Mouse (Mus musculus): ENCODE measurements around the gene Tuba1c.

Tuba1c gene

DNA sequence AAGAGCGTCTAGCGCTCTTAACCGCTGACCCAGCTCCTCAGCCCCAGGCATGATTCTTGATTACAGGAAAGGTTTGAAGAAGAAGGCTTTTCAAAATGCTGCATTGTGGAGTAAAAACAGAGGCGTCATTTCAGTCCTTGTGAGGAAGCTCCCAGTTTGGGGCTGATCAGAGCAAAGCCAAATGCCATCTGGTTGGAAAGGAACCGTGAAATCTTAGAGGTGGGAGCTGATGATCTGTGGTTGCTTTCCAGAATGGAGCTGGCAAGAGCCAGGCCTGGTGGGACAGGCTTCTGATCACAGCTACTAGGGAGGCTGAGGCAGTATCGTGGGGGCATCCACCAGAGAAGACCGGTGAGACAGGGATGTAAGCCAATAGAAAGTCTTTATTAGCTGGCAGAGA lies 32.9 kb upstream of the Tuba1c start:
- no peak for DNase-seq (ENCODE audit: low spot score in 2 of 2)

DNA sequence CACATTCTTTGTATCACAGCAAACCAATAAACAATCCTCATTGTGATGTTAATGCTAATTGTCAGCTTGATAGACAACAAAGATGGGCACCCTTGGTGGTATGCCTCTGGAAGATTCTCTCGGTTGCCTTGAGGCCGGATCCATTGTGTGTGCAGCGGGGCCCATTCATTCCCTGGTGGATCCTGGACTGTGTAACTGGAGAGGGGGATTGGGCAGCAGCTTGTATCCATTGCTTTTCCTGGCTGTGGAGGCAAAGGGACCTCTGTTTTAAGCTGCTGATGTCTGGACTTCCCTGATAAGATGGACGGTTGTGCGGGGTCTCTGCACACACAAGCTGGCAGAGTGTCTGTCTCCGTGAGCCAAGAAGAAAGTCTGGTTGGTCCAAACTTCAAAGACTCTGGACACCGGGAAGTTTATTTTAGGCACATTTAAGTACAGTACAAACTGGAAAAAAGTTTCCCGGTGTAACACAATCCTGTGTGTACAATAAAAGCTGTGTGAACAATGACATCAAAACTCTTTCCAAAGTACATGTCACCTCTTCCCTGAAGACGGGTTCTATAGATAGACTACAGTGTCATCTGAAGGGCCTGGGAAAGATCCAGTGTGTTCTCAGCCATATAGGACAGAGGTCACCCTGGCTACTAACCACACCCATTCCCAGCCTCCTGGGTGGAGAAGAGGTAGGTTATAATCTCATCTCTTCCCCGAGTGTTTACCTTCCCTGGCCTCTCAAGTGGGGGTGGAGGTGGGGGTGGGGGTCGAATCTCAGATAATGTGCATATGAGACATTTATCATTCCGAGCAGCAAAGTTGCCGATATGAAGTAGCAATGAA lies 31.5 kb upstream of the Tuba1c start:
- no peak for DNase-seq (ENCODE audit: low spot score in 2 of 2)

DNA sequence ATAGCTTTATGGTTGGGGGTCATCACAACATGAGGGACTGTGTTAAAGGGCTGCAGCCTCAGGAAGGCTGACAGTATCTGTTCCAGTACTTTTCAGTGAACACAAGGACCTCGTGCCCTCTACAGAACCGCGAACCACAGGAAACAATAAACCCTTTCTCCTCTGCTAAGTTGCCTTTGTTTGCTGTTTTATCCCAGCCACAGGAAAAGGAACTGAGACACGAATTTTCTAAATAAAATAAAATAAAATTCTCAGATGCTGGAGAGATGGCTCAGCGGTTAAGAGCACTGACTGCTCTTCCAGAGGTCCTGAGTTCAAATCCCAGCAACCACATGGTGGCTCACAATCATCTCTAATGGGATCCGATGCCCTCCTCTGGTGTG lies 30.9 kb upstream of the Tuba1c start:
- DNase-seq (ENCODE audit: low spot score in 2 of 2), result no peak

DNA sequence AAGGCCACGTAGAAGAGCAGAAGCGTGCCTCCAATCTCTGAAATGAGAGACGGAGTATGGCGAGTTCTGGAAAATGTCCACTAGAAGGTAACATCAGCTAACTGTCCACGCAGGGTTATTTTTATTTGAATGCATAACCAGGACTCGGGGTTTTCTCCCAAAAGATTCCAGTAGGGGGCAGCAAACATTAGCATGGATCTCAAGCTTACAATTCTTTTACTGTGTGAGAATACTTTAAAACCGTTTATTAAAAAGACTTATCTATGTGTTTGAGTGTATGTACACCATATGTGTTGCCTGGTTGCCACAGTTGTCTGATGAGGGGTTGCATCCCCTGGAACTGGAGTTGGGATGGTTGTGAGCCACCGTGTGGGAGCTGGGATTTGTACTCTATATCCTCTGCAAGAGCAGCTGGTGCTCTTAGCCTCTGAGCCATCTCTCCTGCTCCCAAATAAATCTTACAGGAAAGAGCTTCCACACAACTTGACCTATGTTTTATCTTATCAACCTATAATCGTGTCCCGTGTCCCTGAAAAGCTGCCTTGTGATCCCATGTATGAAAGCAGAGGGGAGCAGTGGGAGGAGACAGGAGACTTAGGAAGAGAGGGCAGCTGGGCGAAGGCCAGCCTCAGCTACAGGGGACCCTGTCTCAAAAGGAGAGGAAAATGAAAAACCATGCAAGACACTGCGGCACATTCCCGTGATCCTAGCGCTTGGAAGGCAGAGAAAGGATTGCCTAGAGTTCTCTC lies 29.0 kb upstream of the Tuba1c start:
- peak; percentile 75 to 79 for DNase-seq (ENCODE audit: low spot score in 2 of 2)

DNA sequence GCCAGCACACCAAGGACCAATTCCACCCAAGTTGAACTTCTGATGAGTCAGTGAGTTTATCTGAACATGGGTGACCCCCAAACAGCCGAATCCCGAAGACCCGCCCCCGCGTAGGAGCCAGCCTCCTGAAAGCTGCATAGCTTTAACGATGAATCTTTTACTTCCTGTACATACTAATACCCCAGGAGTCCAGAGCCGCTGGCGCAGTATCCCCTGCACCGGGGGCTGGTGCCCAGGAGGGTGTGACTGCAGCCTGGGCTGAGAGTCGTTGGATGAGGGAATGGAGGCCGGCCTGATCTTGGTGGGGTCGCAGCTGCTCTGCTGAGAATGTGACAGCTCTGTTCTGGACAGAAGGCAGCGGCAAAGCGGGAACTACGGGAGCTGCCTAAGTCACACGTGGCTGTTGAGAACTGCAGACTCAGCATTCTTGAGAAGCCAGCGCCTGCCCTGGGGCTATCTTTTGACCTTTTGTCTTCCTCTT lies 28.2 kb upstream of the Tuba1c start:
- DNase-seq (ENCODE audit: low spot score in 2 of 2), result no peak

DNA sequence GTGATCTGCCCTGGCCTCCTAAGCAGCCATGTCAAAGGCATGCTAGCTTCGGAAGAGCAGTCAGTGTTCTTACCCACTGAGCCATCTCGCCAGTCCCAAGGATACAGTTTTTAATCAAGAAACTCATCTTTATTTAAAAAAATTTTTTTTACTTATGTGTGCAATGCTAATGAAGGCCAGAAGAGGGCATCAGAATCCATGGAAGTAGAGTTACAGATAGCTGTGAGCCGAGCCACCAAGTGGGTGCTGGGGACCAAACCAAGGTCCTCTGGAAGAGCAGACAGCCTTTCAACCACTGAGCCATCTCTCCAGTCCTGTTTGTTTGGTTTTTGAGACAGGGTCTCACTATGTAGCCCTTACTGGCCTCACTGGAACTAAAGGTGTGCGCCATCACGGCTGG lies 26.1 kb upstream of the Tuba1c start:
- no peak for DNase-seq (ENCODE audit: low spot score in 2 of 2)

DNA sequence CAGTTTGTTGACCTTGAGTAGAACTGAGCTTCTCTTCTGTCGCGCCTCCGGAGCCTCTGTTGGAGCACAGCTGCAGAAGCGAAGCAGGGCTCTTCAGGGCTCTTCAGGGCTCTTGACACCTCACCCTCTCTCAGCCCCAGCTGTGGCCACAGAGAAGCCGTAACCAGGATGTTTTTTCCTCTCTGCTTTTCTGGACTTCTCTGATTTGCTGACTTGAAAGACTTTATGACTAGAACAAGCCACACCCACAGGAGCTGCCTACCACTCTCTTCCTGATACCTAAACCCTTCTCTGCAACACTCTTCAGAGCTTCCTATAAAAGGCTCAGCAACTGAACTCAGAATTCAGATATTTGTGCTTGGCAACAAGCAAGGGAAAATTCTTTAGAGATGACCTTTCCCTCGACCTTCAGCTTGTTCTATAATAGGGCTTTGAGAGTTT lies 20.9 kb upstream of the Tuba1c start:
- DNase-seq (ENCODE audit: low spot score in 2 of 2), result no peak

DNA sequence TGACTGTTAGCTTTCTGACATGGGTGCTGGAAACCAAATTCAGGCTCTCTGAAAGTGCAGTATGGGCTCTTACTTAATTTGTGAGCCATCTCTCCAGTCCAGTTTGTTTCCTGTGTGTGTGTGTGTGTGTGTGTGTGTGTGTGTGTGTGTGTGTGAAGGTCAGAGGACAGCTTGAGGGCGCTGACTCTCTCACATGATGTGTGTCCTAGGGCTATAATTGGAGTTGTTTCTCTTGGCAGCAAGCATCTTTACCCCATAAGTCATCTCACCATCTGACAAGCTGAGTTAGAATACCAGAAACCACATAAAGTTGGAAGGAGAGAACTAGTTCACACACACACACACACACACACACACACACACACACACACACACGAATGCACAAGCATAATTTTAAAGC lies 18.8 kb upstream of the Tuba1c start:
- DNase-seq (ENCODE audit: low spot score in 2 of 2), result no peak

DNA sequence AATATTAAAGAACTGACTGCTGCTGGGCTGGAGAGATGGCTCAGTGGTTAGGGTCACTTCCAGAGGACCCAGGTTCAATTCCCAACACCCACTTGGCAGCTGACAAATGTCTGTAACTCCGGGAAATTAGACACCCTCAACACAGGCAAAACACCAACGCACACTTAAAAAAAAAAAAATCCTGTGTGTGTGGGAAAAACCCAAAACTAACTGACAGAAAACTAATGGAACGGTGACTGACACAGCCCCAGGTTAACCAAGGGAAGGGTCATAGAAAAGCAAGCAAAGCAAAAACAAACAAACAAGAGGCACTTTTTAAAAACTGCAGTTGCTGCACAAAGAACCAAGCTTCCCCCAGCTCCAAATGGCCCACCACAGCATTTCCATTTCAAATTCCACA lies 17.7 kb upstream of the Tuba1c start:
- no peak for DNase-seq (ENCODE audit: low spot score in 2 of 2)

DNA sequence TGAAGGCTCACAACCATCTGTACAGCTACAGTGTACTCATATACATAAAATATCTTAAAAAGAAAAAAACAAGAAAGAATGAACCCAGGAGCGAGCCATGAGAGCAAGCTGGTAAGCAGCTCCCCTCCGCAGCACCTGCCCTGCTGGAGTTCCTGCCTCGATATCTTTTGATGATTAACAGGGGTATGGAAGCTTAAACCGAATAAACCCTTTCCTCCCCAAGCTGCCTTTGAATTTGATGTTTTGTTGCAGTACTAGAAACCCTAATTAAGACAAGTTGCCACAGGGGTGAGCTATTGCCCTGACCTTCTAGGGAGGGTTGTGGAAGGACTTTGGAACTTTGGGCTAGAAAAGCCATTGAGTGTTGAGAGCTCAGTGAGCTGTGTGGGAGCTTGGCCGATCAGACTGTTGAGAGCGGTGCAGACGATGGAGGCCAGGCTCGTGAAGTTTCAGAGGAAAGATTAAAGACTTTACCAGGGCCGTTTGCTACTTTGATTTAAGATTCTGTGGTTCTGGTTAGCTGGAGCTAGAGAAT lies 15.1 kb upstream of the Tuba1c start:
- DNase-seq (ENCODE audit: low spot score in 2 of 2), result no peak

DNA sequence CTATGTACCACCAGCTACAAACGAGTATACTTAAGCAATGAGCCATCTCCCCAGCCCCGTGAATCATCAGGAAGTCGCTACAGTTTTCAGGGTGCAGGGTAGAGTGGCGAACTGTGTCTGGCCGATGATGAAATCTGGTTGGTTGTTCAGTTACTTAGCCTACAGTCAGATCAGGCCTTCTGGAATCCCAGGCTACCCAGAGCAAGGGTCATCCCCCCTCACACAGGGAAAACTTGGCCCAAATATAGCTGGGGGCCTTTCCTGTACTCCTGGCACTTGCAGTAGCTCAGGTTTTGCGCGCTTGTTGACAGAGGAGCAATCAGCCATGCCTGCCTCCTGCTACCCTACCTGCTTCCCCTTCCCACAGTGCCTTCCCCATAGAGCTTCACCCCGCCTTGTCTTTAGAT lies 12.3 kb upstream of the Tuba1c start:
- no peak for DNase-seq (ENCODE audit: low spot score in 2 of 2)

DNA sequence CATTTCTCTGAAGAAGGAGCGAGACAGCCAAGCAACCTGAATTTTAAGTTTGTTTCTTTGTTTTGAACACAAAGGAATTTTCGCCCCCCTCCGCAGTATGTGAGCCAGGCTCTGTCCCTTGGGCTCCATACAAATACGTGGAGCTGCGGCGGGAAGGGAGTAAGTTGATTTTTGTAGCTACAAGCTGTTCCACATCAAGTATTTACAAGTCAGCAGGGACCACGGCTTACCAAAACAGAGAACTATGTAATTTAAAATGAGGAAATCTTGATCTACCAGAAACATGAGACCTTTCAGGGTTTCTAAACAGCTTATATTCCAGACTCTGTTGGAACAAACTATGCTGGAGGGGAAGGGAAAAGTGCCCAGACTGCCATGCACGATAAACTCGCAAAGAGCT lies 11.7 kb upstream of the Tuba1c start:
- DNase-seq (ENCODE audit: low spot score in 2 of 2), result no peak

DNA sequence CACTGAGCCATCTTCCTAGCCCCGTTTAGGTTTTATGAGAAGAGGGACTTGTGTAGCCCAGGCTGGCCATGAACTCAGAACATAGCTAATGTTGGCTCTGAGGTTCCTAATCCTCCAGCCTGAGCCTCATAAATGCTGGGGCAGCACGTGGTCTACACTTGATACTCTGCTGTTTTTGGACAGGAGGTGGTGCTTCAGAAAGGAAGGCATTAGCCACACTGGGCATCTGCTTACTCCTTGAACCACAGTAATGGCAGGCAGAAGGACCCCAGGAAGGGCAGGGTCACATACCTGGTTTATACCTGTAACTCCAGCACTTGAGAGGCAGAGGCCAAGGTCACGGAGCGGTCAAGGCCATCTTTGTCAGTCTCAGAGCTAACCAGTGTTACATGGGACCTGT lies 11.1 kb upstream of the Tuba1c start:
- DNase-seq (ENCODE audit: low spot score in 2 of 2), result no peak

DNA sequence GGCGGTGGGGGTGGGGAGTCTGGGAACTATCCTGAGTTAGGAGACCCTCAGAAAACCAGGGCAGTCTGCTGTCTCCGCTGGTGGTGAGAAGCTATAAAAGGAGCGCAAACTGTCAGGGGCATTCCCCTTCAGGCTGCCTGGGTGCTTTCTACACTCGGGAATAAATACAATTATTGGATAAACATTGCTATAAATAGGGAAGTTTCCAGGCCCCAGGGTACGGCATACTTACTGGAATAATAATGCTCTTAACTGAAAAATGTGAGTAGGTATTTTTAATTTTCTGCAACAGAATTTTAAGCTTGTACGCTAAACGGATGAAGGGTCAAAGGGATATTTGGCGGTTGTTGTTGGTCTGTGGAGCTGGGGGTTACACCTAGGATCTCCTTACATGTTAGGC lies 10.3 kb upstream of the Tuba1c start:
- DNase-seq (ENCODE audit: low spot score in 2 of 2), result no peak

DNA sequence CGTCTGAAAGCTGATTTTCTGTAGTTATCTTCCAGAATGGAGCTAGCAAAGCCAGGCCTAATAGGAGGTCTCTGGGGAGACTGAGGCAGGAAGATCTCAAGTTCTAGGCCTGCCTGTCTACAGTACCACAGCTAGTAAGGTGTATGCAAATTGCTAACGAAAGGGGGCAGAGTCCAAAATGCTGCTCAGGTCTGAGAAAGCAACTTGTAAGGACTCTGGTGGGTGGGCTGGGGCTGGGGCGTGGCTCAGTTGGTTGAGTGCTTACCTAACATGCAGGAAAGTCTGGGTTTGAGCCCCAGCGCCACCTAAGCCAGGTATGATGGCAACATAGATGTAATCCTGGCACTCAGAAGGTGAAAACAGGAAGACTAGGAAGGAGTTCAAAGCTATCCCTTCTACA lies 9.5 kb upstream of the Tuba1c start:
- no peak for DNase-seq (ENCODE audit: low spot score in 2 of 2)

DNA sequence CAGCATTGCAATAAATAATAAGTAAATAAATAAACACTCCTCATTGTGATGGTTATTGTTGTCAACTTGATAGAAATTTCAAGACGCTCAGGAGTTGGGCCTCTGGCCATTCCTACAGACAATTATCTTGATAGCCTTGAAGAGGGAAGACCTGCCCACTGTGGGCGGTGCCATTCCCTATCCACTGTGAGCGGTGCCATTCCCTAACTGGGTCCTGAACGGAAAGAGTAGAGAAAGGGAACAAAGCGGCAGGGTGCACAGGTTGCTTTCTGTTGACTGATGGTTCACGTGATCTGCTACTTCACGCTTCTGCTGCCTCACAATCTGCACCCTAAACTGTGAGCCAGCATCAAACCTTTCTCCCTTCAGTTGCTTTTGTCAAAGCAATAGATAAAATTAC lies 8.4 kb upstream of the Tuba1c start:
- no peak for DNase-seq (ENCODE audit: low spot score in 2 of 2)

DNA sequence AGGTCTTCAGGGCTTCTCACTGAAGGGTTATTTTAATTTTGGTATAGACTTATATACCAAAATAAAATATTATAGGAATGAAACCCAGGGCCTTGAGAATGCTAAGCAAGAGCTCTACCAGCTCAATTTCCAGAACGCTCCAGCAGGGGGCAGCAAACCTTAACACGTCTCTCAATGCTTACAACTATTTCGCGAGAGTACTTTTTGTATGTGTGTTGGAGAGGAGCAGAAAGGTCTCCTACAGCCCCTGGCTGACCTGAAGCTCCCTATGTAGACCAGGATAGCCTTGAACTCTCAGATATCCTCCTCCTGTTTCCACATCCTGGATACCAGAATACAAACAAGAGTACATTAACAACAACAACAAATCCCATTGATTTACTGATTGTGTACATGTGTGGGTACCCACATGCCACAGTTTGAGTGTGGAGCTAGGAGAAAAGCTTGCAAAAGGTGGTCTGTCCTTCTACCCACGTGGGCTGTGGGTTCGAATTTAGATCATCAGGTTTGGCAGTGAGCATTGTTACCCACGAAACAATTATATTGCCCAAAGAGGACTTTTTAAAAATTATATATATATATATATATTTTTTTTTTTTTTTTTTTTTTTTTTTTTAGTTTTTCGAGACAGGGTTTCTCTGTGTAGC lies 4.9 kb upstream of the Tuba1c start:
- DNase-seq (ENCODE audit: low spot score in 2 of 2), result peak; percentile 85 to 89

DNA sequence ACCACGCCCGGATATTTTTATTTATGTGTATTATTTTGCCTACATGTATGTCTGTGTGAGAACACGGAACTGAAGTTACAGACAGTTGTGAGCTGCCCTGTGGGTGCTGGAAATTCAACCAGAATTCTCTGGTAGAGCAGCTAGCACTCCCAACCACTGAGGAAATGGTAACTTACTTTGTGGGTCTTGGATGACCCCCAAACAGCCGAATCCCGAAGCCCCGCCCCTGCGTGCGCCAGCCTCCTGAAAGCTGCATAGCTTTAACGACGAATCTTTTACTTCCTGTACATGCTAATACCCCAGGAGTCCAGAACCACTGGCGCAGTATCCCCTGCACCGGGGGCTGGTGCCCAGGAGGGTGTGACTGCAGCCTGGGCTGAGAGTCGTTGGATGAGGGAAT lies 4.3 kb upstream of the Tuba1c start:
- DNase-seq (ENCODE audit: low spot score in 2 of 2), result no peak

DNA sequence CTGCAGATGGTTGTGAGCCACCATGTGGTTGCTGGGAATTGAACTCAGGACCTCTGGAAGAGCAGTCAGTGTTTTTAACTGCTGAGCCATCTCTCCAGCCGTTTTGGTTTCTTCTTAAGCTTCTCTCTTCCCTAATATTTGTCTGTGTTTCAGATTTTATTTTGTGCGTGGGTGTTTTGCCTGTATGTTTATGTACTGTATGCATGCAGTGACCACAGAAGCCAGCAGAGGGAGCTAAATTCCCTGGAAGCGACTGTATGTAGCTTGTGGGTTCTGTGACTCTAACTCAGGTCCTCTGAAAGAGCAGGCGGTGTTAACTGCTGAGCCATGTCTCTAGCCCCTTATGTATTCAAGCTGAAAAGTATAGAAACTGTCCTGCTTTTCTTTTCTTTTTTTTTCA lies 3.4 kb upstream of the Tuba1c start:
- no peak for DNase-seq (ENCODE audit: low spot score in 2 of 2)

DNA sequence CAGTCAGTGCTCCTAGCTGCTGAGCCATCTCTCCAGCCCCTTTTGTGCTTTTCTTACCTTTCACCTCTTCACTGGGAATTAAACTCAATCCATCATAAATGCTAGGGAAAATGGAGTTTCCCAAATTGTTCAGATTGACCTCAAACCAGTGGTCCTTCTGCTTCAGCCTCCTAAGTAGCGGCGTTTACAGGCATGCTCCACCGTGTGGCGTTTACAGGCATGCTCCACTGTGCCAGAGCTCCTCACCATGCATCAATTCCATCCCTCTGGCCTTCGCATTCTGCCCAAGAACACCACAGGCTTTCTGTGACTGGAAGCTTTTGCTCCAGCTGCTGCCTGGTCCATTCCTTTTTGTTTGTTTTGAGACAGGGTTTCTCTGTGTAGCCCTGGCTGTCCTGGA lies 2.6 kb upstream of the Tuba1c start:
- no peak for DNase-seq (ENCODE audit: low spot score in 2 of 2)

DNA sequence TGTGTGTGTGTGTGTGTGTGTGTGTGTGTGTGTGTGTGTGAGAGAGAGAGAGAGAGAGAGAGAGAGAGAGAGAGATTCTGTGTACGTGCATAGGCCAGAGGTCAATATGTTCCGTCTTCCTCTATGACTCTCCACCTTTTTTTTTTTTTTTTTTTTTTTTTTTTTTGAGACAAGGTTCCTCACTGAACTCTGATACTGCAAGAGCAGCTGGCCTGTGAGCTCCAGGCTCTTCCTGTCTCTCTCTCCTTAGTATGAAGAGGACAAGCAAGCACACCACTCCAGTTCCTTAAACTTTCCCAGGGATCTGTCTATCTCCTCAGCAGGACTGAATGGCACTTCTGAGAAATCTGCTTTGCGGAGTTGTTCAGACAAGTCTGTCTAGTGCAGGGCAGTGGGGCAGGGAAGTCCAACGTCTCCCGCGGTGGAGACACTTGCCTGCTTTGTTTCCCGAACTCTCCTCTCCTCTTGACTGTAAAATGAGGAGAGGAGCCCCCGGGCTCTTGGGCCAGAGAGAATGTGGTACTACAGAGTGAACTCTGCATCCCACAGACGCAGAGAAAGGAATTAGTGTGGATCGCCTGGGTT lies 725 bp upstream of the Tuba1c start:
- DNase-seq (ENCODE audit: low spot score in 2 of 2), result no peak
